Mouse (Mus musculus) heart, adult 2 months (tissue): Measurements from ENCODE around the gene Nme8.

Source experiments
- CTCF ChIP-seq: fragments of 200-600 bp; IDR thresholded peaks from 2 replicates; pipeline ENCODE4 v1.8.1; 2022; ENCODE audit warnings: antibody characterized with exemption, mild to moderate bottlenecking, moderate library complexity
- EP300 ChIP-seq: fragments of 200-500 bp; IDR thresholded peaks from 2 replicates; pipeline ENCODE4 v1.6.1; 2011; ENCODE audit warnings: low read depth, low read length, control low read depth; ENCODE audit not compliant: insufficient read depth
- POLR2A ChIP-seq: fragments of 200-500 bp; IDR thresholded peaks from 2 replicates; pipeline ENCODE4 v1.6.1; 2011; ENCODE audit warnings: mild to moderate bottlenecking, low read depth, low read length, control low read depth; ENCODE audit not compliant: insufficient read depth

GRCm38 (mm10) chr13:19608120-19608519 is 89.5 kb downstream of the Nme8 start:
- TF ChIP-seq EP300 (no peak), CTCF (no peak), POLR2A (no peak)
